Mouse (Mus musculus) cerebellum, adult 9-11 months (tissue): ENCODE data around the gene Trit1.

Source experiments
- DNase-seq: peaks from one replicate; pipeline ENCODE4 v3.0.0; 2022

The Trit1 gene

DNA sequence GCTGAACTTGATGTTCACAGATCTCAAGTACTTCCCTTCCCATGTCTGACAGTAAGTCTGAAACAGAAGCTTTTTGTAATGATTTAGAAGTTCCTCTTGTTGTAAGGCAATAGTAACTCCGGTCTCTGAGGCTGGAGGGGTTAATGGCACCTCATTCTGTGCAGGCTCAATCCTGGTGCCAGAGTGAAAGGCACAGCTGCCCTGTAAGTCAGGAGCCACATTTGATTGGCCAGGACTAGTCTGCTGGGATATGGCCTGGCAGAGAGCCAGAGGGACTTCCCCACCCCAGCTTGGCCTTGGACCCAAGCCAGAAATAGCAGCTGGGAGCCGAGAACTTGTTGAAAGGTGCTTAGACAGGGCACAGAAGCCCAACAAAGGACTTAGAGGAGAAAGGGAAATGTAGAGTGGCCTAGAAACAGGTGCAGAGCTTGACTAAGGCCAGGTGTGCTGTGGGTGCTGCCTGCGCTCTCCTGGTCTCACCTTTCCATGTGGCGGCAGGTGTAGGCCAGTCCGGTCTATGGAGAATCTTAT, 34.3 kb downstream of the Trit1 start:
- DNase-seq = peak; percentile 70

DNA sequence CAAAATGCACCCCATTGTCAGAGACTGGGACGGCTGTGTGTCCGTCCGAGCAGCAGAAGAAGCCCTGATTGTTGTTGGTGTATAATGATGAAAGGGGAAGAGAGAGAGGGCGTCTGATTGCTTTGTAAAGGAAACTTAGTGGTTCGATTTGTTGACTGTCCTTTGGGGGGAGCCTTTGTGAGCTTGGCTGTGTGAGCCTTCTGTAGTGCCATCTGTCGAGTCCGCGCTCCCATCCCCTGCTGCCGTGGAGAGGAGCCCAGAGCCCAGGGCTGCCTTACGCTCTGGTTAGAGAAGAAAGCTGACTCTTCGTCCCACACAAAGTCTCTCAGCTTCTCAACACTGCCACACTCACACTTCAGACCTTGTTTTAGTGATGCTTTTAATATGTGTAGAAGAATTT, 36.8 kb downstream of the Trit1 start:
- peak; percentile 89 for DNase-seq

DNA sequence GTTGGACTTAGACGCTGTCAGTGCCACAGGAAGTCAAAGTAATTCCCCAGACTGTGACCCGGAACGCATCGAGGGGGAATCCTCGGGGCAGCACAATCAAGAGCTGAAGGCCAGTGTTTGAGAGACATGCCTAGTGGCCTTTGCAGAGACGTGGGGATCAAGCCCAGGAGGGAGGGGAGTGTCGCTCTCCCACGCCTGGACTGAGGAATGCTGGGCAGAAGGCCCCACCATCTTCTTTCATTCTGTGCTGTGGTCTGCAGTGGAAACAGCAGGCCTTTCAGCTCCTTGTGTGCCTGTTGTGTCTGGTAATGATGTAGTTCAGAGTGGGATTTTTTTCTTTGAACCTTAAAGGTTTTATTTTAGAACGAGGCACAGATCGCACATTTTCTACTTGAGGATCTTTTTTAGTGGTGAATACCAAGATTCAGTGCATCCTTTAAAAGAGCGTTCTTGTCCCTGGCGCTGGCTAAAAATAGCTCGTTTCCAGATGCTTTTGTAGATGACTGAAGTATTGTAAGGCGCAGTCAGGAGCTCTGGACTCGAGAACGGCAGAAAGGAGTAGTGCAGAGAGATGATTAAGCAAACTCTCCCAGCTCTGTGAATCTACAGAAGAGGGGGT, 37.9 kb downstream of the Trit1 start:
- DNase-seq = peak; percentile 13

DNA sequence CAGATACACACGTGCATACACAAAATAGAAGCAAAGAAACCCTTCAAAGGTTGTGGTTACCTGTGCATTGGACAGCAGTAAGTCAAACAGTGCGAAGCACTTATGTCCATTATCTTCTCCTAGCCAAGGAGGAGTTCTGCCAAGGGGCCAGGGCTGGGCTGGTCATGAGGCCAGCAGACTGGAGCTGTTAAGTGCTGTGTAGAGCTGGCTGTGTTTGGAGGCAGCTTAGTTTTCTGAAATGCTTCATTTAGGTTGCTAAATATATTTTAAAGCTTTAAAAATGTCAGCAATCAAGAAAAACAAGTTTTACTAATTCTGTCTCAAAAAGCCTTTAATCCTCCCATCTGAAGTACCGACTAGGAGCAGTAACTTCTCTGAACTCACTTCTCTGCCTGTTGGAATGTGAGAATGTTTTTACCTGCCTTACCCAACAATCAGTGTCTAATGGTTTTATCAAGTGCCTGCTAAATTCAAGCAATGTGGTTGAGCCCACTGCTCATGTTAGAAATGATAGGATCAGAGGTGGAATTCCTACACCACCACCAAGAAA, 40.2 kb downstream of the Trit1 start:
- DNase-seq = no peak

DNA sequence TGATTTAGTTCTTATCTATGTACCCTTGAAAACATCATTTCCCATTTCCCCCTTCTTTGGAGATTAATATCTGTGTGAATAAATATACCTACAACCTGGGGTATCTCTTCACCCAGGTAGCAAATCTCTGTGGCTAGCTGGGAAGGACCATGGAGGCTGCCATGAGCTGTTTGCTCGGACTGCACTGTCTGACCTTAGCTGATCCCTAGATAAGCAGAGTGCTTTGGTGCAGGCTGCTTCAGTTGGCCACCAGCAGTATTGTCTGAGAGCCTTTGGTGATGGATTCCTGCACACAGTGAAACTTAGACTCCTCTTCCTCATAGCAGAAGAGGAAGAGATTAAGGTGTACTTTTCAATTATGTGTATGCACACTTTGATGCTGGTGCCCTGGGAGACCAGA, 41.6 kb downstream of the Trit1 start:
- DNase-seq = no peak

DNA sequence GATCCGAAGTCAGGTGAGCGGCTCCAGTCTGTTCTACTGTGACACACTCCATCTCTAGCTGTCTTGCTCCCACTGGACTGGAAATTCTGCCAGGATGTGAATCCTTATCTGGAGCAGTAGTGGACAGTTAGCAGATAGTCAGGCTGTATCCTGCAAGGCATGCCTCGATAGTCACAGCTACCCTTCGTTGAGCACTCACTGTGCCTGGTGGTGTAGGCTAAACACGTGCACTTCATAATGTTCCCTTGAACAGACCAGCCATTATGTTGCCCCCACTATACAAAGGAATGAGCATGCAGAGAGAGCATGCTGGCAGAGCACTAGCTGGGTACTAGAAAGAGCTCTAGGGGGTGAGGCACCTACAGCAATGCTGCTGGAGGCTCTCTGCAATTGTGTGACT, 45.3 kb downstream of the Trit1 start:
- no peak for DNase-seq

DNA sequence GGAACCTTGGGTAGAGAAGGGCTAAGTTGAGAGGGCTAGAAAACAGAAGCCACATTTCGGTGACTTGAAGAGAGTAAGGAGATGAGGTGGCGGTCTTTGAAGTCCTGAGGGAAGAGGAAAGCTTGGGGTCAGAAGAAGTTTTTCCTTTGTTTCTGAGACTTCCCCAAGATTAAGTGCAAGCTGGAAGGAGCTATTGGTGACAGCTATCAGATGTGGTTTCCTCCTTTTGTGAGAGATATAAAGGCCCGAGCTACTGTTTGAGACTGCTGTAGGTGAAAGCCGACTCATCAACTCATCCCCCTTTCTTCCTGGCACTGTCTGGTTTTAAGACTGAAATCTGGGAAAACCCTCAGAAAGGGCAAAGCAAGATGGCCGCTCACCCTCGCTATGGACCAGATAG, 52.2 kb downstream of the Trit1 start:
- no peak for DNase-seq

DNA sequence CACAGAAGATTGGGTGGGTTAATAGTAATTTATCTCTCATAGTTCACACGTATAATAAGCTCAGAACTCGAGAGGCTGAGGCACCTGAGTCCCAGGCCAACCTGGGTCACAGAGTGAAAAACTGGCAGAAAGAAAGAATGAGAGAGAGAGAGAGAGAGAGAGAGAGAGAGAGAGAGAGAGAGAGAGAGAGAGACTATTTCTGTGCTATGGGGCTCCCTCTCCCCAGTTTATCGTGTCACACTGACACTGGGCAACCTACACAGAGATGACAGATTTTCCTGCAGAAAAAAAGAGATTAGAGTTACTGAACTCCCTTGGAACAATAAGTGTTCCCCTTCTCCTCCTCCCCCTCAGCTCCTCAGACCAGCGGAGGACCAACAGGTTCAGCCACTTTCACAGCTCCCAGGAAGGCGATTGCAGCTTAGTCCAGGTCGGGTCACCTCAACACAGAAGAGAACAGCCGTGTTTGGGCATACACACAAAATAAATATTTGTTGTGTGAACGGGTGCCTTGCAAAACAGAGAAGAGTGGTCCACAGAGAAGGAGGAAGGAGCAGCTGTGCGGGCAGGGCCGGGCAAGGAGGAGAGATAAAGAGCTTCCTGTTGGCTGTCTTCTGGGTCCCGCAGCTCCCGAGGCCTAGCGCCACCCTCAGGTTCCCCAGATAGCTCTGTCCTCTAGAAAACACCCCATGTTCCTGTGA, 55.0 kb downstream of the Trit1 start:
- DNase-seq = no peak

DNA sequence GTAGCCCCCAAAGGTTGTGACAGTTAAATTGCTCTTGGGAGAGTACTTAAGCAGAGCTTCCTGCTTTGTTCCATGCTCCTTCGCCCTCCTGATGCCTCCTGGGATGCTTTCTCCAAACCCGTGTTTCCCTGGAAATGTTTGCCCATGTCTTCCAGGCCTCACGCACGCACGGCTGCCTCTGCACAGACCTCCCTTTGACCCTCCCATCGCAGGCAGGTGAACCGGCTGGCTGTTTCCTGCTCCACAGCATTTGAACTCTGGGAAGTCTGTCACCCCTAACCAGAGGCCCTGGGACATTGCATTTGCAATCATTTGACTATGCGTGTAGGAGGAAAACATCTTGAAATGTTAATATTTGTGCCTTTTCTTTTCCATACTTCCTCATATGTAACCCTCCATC, 60.5 kb downstream of the Trit1 start:
- no peak for DNase-seq

DNA sequence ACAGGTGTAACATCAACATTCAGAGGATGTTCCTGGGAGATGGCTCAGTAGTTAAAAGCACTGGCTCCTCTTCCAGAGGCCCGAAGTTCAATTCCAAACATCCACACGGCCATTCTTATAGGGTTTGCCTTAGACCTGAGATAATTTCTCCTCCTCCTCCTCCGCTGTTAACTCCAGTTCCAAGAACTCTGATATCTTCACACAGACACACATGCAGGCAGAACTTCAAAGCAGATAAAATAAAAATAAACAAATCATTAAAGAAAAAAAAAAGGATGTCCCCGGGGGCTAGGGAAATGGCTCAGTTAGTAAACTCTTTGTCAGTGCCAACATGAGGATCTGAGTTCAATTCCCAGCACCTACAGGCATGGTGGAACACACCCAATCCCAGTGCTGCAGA, 61.8 kb downstream of the Trit1 start:
- no peak for DNase-seq

DNA sequence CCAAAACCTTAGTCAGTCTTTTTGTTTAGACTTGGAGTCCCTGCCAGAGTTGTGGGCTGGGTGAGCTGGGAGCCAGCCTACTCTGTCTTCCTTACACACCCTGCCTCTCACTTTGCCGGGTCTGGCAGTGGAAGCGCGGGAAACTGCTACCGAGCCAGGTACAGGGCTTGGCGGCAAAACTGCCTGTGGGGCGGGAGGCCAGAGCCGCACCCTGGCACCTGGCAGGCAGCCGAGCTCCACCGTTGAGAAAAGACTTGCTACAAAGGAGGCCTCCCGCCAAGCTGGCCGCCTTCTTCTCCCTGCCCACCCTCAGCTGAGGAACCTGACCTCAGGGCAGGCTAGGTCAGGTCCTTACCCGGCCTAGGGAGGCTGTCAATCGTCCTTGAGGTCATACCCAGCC, 64.4 kb downstream of the Trit1 start:
- DNase-seq = peak; percentile 27

DNA sequence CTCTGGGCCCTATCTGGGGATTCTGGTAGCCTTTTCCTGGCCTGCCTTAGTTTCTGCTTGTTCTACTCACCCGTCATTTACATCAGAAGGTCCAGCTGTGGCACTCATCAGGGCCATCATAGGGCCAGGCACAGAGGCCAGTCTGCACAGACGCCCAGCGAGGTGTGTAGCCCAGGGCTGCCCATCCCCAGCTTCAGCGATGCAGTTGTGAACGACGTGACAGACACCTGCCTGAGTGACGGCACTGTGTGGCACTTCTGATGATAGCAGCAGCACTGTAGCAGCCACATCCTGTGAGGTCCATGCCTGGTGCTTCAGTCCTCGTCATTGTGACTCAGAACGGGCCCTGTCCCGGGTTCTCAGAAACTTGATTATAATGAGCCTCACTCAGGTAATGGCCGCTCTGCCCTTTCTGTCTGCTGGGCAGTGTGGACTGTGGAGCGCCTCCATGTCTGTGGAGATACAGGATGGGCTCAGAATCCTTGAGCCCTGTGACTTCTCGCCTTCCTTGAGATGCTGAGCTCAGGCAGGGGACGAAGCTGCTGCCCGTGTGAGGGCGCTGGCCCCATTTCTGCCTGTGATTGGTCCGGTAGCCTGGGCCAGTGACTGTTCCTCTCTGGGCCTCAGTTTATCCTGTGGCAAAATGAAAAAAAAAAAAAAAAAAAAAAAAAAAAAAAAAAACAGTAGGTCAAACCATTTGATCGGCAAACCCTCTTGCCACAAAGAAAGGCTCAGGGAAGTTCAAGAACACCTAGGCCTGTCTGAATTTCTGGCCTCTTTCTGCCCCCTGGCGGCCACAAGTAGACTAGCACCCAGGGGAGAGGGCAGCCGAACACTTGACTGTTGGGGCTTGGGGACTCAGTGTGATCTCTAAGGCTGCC, 66.1 kb downstream of the Trit1 start:
- DNase-seq = peak; percentile 63

DNA sequence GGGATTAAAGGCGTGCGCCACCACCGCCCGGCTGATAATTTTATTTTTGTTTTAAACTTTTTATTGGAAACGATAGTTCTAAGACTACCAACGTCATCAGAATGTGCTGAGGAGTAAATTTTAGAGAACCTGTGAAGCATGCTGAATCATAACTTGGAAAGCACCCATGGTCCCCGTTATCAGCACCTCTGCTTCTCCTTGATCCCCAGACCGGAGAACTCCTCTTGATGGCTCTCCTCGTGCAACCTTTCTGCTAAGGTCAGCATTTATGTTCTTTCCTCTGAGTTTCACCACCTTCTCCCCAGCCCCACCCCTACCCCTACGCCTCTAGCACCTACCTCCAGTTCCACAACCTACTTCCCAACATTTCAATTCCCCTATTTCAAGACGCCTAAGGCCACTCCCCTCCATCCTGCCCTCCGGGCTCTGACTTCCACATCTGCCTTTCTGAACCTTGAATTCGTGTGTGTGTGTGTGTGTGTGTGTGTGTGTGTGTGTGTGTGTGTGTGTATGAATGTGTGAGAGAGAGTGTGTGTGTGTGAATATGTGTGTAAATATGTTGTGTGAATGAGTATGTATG, 67.0 kb downstream of the Trit1 start:
- DNase-seq = no peak

DNA sequence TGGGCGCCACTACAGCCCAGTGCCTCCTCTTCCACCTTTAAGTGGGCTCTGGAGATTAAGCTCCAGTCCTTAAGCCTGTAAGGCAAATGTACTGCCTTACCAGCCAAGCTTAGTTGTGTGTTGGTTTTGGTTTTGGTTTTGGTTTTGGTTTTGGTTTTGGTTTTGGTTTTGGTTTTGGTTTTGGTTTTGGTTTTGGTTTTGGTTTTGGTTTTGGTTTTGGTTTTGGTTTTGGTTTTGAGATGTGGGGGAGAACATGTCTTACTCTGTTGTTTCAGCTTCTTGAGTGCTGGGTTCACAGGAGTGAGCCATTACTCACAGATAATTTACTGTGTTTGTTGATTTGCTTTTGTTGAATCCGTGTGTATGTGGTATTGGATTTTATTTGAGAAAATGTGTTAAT, 68.9 kb downstream of the Trit1 start:
- DNase-seq = no peak

DNA sequence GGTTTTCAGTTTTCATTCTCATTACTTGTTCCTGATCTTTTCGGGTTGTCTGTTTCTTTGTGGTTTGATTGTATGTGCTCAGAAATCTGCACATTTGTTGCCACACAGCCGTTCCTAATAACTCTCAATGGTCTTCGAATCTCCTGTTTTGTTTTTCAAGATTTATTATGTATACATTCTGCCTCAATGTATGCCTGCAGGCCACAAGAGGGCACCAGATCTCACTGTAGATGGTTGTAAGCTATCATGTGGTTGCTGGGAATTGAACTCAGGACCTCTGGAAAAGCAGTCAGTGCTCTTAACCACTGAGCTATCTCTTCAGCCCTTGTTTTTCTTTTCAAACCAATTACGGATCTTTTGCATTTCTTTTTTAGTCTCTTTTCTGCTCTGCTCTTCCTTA, 70.0 kb downstream of the Trit1 start:
- DNase-seq = no peak

DNA sequence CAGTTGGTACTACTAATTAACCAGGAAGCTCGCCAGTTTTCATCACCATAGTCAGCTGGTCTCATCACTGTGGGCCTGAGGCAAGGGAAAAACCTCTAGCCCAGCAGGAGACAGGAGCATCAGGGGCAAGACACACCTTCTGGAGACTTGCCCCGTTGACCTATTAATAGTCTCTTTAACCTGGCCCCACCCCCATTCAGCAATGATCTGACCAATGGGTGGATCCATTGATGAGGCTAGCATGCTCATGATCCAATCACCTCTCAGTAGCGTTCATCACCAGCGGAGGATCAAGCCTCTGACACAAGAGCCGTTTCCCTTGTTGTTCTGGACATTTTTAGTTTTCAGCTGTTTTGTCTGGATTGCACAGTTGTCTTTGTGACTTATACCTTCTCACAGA, 76.2 kb downstream of the Trit1 start:
- DNase-seq = no peak

DNA sequence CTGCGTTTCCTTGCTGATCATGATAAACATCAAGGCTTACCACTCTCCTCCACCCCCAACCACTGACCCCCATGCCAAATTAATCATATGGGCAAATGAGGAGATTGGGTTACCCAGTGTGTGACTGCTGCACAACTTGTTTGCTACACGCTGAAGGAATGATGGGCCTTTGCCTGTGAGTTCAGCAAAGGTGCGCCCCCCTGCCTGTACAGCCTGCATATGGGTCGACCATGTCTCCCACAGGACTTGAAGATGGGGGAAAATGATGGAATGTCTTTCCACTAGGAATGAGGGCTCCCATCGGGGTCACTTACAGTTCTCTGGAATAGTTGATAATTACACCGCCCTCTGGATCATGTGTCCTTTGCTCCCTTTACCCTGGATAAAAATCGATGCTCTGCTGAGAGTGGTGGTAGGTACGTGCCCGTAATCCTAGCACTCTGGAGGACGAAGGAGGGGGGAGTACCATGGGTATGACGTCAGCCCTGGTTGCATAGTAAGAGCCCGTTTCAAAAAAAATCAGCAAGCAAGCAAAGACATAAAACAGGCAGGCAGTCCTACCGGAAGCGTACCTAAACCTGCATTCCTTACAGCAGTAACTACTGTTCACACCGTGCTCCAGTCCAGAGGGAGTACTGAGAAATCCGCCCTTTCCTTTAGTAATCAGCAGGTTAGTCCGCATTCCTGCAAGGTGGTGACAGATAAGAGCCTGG, 76.8 kb downstream of the Trit1 start:
- no peak for DNase-seq

DNA sequence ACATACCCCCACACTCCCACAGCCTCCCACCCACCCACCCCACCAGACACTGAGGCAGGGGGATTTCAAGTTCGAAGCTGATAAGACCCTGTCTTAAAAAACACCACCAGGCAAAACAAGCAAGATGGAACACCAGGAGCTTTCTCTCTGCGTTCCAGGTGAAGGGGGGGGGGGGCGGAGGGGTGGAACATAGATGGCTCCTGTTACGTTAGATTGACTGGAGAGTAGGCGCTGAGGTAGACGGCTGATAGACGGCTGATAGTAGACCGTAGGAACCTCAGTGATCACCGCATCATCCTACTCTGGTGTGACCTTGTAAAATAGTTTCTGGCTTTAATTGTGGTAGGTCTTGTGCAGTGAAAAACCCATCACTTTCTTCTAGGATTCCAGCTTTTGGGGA, 77.5 kb downstream of the Trit1 start:
- no peak for DNase-seq
